Mouse (Mus musculus) liver, postnatal 0 days (tissue): ENCODE results near the gene Rfx4. TPM values are rescaled to one million over a fixed set of nuclear protein-coding genes. Genes with fewer than 3 reads are reported as not detected.
A peak's percentile ranks its signal among the peaks of the same experiment; 100 is the strongest.

Experiments used
- ATAC-seq: fragments of 200-750 bp; cut with Nextera tagmentation; 2 replicates; pipeline ENCODE4 v1.8.0; 2017; ENCODE audit warnings: mild to moderate bottlenecking, moderate library complexity
- DNase-seq: peaks from one replicate; pipeline ENCODE4 v3.0.0-alpha.2; 2016
- H3K27ac ChIP-seq: fragments of 300-500 bp; sonication (generic); 2 replicates; pipeline ENCODE4 v1.5.1; 2014; ENCODE audit warnings: antibody characterized with exemption, moderate library complexity, mild to moderate bottlenecking, low read depth
- H3K27me3 ChIP-seq: fragments of 300-500 bp; sonication (generic); 2 replicates; pipeline ENCODE4 v1.6.1; 2014; ENCODE audit warnings: low read length, control low read depth, mixed read lengths; ENCODE audit not compliant: insufficient read depth
- H3K36me3 ChIP-seq: fragments of 300-500 bp; sonication (generic); replicated peaks from 2 replicates; pipeline ENCODE4 v1.6.1; 2014; ENCODE audit warnings: mild to moderate bottlenecking, control low read depth, low read length, moderate library complexity, mixed read lengths; ENCODE audit not compliant: insufficient read depth
- H3K4me1 ChIP-seq: fragments of 300-500 bp; sonication (generic); 2 replicates; pipeline ENCODE4 v1.6.1; 2014; ENCODE audit warnings: antibody characterized with exemption, mild to moderate bottlenecking, control low read depth; ENCODE audit not compliant: insufficient read depth
- H3K4me2 ChIP-seq: fragments of 300-500 bp; sonication (generic); 2 replicates; pipeline ENCODE4 v1.6.1; 2014; ENCODE audit warnings: low read depth, mild to moderate bottlenecking, low read length, moderate library complexity, mixed read lengths
- H3K4me3 ChIP-seq: fragments of 300-500 bp; sonication (generic); 2 replicates; pipeline ENCODE4 v1.5.1; 2014; ENCODE audit warnings: low read depth, low read length
- H3K9ac ChIP-seq: fragments of 300-500 bp; sonication (generic); replicated peaks from 2 replicates; pipeline ENCODE4 v1.6.1; 2014; ENCODE audit warnings: mild to moderate bottlenecking, moderate library complexity
- H3K9me3 ChIP-seq: fragments of 300-500 bp; sonication (generic); 2 replicates; pipeline ENCODE4 v1.6.1; 2016; ENCODE audit warnings: mild to moderate bottlenecking, control low read depth, low read length, mixed read lengths
- CTCF ChIP-seq: sonication (generic); IDR thresholded peaks from 2 replicates; pipeline ENCODE4 v1.5.1; 2016; ENCODE audit warnings: antibody characterized with exemption, low read depth
- EP300 ChIP-seq: IDR thresholded peaks from 2 replicates; pipeline ENCODE4 v1.6.1; 2016; ENCODE audit warnings: antibody characterized with exemption, low read depth, mild to moderate bottlenecking
- WGBS: fragments of 180-500 bp; shearing (Covaris S2); extraction: QIAGEN DNeasy Blood & Tissue Kit; methylation state at CpG from one replicate; pipeline ENCODE4 v1.1.7; 2014; ENCODE audit not compliant: insufficient replicate concordance; 5-methylcytosine and 5-hydroxymethylcytosine counted together
- polyA plus RNA-seq: library from polyadenylated mRNA; unstranded; fragments of >200 nt; fragmentation: Nextera tagmentation; extraction: Ambion mirVana; gene quantifications from 2 replicates; pipeline ENCODE4 v1.2.1, GENCODE M21; 2015

The Rfx4 gene
- polyA plus RNA-seq, 1 experiment from 2014 or later = not detected

- 70% methylated on average over 13 of the region's 13 CpGs for WGBS
- no peak overlapping the region for H3K27ac ChIP-seq
- H3K9ac ChIP-seq = no peak overlapping the region
- DNase-seq (no peak), ATAC-seq (no peak)
- H3K4me3 ChIP-seq = no peak overlapping the region
- no peaks in the 10 kb centered on the region for H3K36me3 ChIP-seq
- no peak overlapping the region for H3K4me2 ChIP-seq
- no peaks in the 10 kb centered on the region for H3K27me3 ChIP-seq
- 0 out of 2 replicates have a peak, but pooled peaks cover 4% of the 10 kb centered on the region for H3K4me1 ChIP-seq
- no peaks in the 10 kb centered on the region for H3K9me3 ChIP-seq
- TF ChIP-seq EP300 (no peak), CTCF (no peak)
These were observed 47.5 kb downstream of the Rfx4 start for GRCm38 (mm10) chr10:84803216-84803844.

- Histone ChIP-seq H3K4me2 (no peak overlapping the region), H3K27me3 (no peaks in the 10 kb centered on the region), H3K4me3 (no peak overlapping the region), H3K9ac (no peak overlapping the region), H3K36me3 (no peaks in the 10 kb centered on the region), H3K9me3 (no peaks in the 10 kb centered on the region), H3K4me1 (0 out of 2 replicates have a peak, but pooled peaks cover 4% of the 10 kb centered on the region), H3K27ac (no peak overlapping the region)
- ATAC-seq = no peak
- TF ChIP-seq CTCF (no peak), EP300 (no peak)
- DNase-seq = no peak
- 47% methylated on average over 3 of the region's 3 CpGs for WGBS
These were observed 49.7 kb downstream of the Rfx4 start for GRCm38 (mm10) chr10:84805576-84805975.

GRCm38 (mm10) chr10:84807206-84807605 is 51.3 kb downstream of the Rfx4 start:
- Histone ChIP-seq H3K36me3 (no peaks in the 10 kb centered on the region), H3K9me3 (no peaks in the 10 kb centered on the region), H3K4me3 (no peak overlapping the region), H3K27ac (no peak overlapping the region), H3K4me2 (no peak overlapping the region), H3K27me3 (no peaks in the 10 kb centered on the region), H3K9ac (no peak overlapping the region), H3K4me1 (no peaks in the 10 kb centered on the region)
- whole genome bisulfite sequencing = 89% methylated on average over 9 of the region's 9 CpGs
- TF ChIP-seq CTCF (no peak), EP300 (no peak)
- ATAC-seq = no peak
- DNase-seq = no peak

DNA sequence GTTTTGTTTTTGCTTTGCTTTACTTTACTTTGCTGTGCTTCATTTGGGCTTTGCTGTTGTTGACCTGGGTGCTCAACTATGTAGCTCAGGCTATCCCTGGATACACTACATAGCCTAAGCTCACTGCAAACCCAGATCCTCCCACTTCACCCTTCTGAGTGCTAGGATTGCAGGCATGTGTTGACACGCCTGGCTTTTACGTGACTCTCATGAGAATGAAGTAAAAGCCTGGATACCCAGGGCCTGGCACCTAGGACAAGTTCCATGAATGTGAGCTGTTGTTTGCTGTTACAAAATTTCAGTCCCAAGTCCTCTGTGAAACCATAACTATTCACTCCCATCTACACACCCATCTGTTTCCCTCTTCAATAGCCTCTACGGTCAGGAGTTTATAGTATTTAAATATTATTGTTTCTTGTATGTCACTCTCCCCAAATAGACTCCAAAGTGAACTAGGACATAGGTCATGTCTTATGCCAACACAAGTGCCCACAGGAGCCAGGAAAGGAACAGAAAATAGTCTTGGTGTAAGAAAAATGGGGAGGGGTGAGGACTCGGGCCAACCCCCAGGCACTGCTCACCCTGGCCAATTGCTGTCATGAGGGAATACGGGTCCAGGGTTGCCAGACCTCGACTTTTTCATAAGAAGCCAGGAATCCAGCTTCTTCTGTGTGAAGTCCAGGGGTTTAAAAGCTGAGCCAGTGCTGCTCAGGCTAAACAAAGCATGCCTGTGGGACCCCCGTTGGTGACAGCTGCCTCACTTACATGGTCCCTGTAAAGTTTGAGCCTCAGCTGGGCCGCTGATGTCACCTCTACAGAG is 54.4 kb downstream of the Rfx4 start:
- DNase-seq = no peak
- peak; percentile 31; the same call in 1 of the 2 replicates for ATAC-seq
- no peaks in the 10 kb centered on the region for H3K27me3 ChIP-seq
- TF ChIP-seq EP300 = no peak
- no peaks in the 10 kb centered on the region for H3K9me3 ChIP-seq
- H3K4me2 ChIP-seq = no peak overlapping the region
- no peaks in the 10 kb centered on the region for H3K36me3 ChIP-seq
- H3K4me1 ChIP-seq = no peaks in the 10 kb centered on the region
- no peak overlapping the region for H3K9ac ChIP-seq
- WGBS = 80% methylated on average over 8 of the region's 8 CpGs
- no peak overlapping the region for H3K27ac ChIP-seq
- no peak overlapping the region for H3K4me3 ChIP-seq

GRCm38 (mm10) chr10:84811171-84811912 is 55.5 kb downstream of the Rfx4 start:
- no peaks in the 10 kb centered on the region for H3K9me3 ChIP-seq
- no peak for DNase-seq
- no peak overlapping the region for H3K4me3 ChIP-seq
- no peaks in the 10 kb centered on the region for H3K36me3 ChIP-seq
- no peaks in the 10 kb centered on the region for H3K4me1 ChIP-seq
- 75% methylated on average over 11 of the region's 11 CpGs for WGBS
- H3K9ac ChIP-seq = no peak overlapping the region
- H3K27ac ChIP-seq = no peak overlapping the region
- H3K27me3 ChIP-seq = no peaks in the 10 kb centered on the region
- ATAC-seq = 0 out of 2 replicates have a peak, but pooled peaks have one; percentile 43
- TF ChIP-seq CTCF = no peak
- TF ChIP-seq EP300 = no peak
- no peak overlapping the region for H3K4me2 ChIP-seq

DNA sequence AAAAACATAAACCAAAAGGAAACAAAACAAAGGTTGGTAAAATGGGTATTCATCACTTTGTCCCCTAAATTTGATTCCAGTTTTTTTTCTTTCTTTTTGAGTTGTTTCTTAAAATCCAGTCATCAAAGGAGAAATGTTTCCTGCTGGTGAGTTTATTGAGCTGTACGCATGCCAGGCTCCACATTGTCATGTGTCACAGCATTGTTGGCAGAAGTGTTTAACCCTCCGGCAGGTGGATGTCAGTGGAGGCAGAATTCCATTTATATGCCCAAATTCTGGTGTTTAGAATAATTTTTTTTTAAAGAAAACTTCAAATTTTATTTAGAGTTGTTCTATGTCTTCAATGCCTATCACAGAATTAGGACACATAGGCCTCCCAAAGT is 56.0 kb downstream of the Rfx4 start:
- ATAC-seq (no peak), DNase-seq (no peak)
- Histone ChIP-seq H3K4me2 (no peak overlapping the region), H3K9me3 (no peaks in the 10 kb centered on the region), H3K27ac (no peak overlapping the region), H3K36me3 (no peaks in the 10 kb centered on the region), H3K4me1 (no peaks in the 10 kb centered on the region), H3K27me3 (no peaks in the 10 kb centered on the region), H3K4me3 (no peak overlapping the region), H3K9ac (no peak overlapping the region)
- 86% methylated on average over 2 of the region's 2 CpGs for WGBS
- TF ChIP-seq EP300 (no peak), CTCF (no peak)
